Mouse (Mus musculus) regulatory T cell (primary cell): ENCODE measurements around the gene Kin.

Experiments
- in situ Hi-C: fragments of 300-600 bp; cut with MboI, MseI; formaldehyde crosslinking; loops from one replicate; pipeline ENCODE4 v1.15.1; 2025; ENCODE audit warnings: high pct_unique_total_duplicates

The Kin gene

GRCm38 (mm10) chr2:10080310-10081010 is at the start of gene Kin, which contains the start of gene Atp5c1:
Gene Kin (plus strand): TSS chr2:10080593.
Gene Atp5c1 (minus strand): TSS chr2:10080510.
- in situ Hi-C loops = no loop called here

DNA sequence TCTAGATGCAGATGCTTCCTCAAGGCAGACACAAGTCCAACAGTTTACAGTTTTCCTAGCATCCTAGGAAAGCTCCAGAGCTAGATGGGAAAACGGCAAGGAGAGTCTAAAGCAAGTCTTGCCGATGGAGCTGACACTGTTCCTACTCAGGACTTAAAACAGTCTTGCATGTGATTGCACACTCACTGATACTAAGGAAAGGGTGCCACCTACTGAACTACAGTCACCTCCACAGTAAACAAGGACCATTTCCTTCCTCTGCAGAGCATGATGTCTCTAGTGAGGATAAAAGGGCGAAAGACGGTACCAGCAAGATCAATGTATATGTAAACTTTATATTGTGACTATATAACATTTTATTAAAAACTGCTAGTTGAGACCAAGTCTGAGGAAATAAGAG is 46.7 kb upstream of the Kin start:
- in situ Hi-C loops = no loop called here

DNA sequence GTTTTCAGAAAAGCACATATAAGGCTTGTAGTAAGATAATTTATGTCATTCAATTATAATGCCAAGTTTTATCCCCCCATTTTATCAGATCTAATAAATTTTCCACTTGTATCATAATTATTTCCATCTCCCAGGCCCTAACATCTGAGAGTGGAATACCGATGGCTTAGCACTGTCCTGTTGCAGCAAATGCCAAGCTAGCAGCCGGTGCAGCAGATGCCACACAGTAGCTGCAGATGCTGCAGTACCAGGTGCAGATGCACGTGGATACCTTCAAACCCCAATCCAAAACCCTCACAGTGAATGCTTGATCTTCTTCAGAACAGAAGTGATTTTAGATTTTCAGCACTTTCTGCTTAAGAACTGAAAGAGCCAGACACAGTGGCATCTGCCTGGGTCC is 45.4 kb upstream of the Kin start:
- in situ Hi-C loops = no loop called here

DNA sequence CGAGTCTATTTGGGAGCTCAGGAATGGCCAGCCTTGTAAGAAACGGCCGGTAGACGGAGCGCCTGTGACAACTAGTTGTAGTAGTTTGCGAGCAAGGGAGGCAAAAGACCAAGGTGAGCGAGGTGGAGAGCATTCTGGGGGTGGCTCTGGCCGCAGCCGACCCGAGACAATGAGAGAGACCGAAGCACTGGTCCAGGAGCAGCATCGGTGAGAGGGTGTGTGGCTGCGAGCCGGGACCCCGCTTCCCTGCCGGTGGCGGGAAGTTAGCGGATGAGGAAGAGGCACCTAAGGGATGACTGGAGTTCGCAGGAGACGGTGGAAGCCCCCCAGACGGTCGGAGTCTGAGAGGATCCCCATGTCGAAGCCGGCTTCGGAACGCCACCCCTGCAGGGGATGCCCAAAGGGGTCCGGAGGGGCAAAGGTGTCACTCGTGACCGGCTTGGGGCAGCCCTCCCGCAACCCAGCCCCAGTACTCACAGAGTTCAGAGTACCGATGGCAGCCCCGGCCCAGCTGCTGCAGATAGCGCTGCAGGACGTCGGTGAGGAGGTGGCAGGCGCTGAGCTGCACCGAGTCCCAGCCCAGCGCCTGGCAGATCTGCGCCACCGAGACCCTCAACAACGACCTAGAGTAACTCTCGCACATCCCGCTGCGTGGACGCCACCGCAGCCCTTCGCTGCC is 32.5 kb upstream of the Kin start:
- in situ Hi-C loops = no loop called here

DNA sequence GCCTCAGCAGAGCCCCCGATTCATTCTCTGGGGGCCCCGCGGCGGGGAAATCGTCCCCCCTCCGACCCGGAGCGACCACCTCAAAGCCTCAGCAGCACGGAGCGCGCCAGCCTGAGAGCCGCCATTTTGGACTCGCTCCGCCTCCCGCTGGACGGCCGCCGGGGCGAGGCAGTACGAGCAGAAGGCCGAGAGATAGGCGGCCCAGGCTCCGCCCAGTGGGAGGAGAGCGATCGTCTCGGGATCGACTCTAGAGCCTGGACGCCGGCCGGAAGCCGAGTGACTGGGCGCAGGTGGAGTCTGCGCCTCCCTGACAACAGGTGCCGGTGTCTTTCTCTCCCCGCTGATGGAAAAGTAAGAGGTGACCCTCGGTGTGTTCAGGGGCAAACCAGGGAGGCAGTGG is 31.9 kb upstream of the Kin start, which contains the start of gene Taf3:
Gene Taf3 (minus strand): TSS at position 136 of the 400 bp plus-strand sequence.
- in situ Hi-C loops = no loop called here

- in situ Hi-C loops = no loop called here
Measured at GRCm38 (mm10) chr2:10049456-10049855, 30.9 kb upstream of the Kin start.

GRCm38 (mm10) chr2:10050878-10051277 is 29.5 kb upstream of the Kin start:
- in situ Hi-C loops = no loop called here

GRCm38 (mm10) chr2:10051996-10052395 is 28.4 kb upstream of the Kin start:
- in situ Hi-C loops = no loop called here

DNA sequence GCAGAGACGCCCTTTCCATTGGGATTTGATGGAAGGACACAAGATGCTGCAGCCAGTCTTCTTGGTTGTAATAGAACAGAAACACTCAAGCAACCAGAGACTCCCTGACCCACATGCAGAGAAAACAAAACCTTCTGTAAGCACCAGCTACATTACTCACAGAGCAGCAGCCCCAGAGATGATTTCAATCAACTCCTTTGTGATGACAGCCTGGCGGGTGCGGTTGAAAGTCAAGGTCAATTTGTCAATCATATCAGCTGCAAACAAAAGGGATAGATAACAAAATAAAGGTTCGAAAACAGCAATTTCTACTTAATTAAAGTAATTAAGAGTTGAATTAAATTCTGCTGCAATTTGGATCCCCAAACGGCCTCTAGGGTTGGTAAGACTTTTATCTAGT is 21.6 kb upstream of the Kin start:
- in situ Hi-C loops = no loop called here

GRCm38 (mm10) chr2:10071751-10072150 is 8.6 kb upstream of the Kin start:
- in situ Hi-C loops = no loop called here

GRCm38 (mm10) chr2:10074470-10074869 is 5.9 kb upstream of the Kin start:
- in situ Hi-C loops = no loop called here

DNA sequence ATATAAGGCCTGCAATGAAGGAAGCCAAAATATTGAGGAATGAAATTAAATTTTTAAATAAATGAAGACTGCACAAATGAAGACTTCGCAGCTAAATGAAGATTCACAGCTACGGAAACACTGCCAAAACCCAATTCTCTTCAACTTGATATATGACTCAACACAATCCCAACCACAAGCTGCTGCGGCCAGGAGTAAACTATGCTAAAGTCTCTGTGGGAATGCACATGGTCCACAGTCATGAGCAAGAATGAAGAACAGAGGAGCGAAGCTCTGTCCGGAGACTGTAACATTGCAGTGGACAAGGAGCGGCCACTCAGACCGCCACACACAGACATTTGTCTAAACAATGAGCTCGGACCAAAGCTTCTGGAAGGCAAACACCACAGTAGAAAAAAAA is 3.7 kb upstream of the Kin start:
- in situ Hi-C loops = no loop called here

GRCm38 (mm10) chr2:10079745-10080309 is 566 bp upstream of the Kin start:
- in situ Hi-C loops = no loop called here

DNA sequence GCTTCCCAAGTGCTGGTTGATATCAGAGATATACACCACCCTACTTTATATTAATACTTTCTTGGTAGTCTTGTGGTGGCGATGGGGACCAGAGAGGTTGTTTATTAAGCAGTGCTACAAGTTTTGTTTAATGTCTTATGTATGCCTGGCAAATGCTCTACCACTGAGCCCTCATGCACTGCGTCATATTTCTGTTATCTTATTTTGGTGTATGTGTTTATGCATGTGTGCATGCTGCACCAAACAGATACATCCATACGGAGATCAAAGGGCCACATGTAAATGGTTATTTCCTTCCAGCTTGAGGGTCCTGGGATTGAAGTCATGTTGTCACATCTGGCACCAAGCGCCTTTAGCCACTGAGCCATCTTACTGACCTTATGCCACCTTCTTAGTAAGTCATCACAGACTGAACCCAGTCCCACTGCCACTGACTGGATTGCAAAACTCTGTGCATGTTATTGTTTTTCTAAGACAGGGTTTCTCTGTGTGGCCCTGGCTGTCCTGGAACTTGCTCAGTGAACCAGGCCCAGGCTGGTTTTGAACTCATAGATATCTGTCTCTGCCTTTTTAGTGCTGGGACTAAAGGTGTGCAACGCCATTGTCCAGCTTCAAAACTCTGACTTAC is 1.2 kb downstream of the Kin start:
- in situ Hi-C loops = no loop called here

GRCm38 (mm10) chr2:10082737-10083136 is 2.3 kb downstream of the Kin start:
- in situ Hi-C loops = no loop called here

DNA sequence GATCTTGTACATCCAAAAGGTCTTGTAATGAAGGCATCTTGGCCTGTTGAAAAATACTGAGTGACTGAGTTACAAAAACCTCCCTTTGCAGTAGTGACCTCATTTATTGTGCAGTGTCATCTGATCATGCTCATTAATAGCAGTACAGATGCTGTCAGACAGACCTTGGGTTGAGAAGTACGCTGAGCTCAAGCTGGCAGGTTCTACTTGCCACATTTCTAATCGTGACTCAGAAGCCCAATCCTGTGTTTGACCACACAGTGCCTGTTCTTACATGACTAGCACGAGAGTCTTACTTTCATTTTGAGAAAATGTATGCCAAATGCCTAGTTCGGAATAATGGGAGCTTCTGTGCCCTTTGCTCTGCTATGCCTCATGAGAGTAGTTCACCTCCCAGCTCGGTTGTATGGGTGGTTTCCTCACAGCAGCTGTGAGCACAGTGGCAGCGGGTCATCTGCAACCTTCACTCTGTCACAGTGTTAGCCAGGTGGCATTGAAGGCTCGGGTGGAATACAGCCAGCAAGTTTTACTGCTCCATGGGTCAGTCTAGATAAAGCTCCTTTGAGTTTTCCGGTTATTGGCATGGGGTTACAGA is 7.0 kb downstream of the Kin start:
- in situ Hi-C loops = no loop called here

DNA sequence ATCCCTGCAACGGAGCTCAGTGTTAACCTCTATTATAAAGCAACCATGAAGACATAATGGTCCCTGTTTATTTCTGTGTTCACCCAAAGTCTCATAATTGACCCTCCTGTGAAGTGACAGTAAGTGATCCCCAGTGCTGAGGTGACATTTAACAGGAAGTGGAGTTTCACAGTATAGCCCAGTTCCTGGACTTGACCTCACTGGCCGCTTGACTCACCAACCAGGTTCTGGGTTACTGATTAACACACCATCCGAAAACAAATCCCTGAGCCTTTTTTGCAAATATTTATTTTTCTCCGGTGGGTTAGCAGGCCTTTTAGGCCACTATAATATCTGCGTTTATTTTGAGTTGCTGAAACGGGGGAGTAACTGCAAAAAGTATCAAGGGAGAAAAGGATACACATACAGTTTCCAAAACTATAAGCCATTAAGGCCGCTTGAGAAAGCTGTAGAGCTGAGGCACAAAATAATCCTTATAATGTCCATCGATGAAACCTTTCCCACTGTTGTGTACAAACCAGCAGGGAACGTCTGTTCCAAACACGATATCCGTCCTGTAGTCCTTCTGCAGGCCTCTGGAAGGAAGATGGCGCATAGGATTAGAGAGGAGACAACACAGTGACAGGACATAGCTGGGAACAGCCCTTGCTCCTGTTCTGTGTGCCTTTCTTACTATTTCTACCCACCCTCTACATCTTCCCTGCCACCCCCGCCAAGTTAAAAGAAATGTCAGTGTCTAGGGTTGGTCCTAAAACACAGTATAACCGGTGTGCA is 14.1 kb downstream of the Kin start:
- in situ Hi-C loops = loop anchor here (5.0 kb wide), 1 partner anchor 198 kb away; no protein-coding TSS in a partner anchor

- in situ Hi-C loops = loop anchor here (5.0 kb wide), 1 partner anchor 194 kb away; no protein-coding TSS in a partner anchor
Measured at GRCm38 (mm10) chr2:10098598-10099215, 18.3 kb downstream of the Kin start.

DNA sequence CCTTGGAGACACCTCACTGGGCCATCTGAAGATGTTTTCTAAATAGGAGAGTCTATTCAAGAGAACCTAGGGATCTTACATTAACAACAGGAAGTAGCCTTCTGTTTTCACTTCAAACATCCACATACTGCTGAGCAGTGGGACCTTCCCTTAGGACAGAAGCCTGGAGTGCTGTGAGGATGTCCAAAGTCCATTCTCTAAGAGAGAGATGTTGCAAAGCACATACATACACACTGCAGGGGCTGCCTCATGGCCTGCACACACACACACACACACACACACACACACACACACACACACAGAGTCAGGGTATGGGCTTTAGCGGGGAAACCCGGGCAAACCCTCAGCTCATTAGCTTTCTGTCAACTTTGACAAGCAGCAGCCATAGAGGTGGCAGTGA is 20.1 kb downstream of the Kin start:
- in situ Hi-C loops = loop anchor here (5.0 kb wide), 1 partner anchor 37 kb away; no protein-coding TSS in a partner anchor

DNA sequence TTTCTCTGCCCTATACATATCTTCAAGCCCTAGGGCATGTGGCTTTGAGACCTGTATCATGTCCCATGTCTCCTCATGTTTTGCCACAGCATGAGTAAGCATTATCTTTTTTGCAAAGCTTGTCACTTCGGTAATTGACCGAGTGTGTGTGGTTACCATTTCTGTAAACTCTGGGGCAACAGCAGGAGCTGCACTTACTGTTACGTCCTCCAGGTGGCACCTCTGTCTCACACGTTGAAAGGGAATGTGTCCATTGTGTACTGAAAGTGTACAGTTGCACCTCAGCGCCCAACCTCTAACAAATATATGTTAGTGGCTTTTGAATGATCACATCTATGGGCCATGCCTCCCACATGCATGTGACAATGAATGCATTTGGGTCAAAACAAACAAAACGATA is 20.8 kb downstream of the Kin start:
- in situ Hi-C loops = loop anchor here (5.0 kb wide), 1 partner anchor 36 kb away; no protein-coding TSS in a partner anchor
